Mouse (Mus musculus): ENCODE results near the gene Osbp2. TPM values are rescaled to one million over a fixed set of nuclear protein-coding genes. Genes with fewer than 3 reads are reported as not detected.

Gene Osbp2
- total RNA-seq, 2 experiments from 2014 or later, result not detected

DNA sequence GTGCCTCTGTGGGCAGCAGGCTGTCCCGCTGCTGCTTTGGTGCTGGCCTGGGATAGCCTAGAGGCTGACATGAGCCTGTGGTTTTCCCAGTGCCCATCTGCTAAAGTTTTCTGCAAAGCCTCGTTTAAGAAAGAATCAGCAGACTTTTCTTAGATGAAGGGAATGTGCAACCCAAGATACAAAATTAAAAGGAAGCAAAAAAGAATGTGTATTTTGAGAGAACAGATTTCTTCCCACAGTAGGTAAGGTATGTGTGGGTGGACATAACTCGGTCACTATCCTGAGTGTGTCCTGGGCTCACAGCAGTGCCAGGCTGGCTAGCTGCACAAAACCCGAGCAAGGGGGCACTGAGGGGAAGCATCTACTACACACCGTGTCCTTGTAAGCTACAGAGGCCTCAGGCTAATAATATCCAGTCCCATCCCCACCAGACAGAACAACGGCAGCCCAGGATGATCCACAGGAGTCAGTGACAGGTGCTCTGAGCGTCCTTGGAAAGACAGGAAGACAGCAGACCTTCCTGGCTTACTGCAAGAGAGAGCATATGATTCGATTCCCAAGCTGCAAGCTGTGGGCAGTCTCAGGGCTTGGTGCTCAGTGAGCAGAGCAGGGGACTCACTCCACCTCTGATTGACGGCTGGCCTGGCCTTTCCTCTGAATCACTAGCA lies 136.1 kb downstream of the Osbp2 start:
- no peak for ATAC-seq (replicated peaks; ENCODE audit: low FRiP score, low TSS enrichment, poor library complexity, severe bottlenecking)

DNA sequence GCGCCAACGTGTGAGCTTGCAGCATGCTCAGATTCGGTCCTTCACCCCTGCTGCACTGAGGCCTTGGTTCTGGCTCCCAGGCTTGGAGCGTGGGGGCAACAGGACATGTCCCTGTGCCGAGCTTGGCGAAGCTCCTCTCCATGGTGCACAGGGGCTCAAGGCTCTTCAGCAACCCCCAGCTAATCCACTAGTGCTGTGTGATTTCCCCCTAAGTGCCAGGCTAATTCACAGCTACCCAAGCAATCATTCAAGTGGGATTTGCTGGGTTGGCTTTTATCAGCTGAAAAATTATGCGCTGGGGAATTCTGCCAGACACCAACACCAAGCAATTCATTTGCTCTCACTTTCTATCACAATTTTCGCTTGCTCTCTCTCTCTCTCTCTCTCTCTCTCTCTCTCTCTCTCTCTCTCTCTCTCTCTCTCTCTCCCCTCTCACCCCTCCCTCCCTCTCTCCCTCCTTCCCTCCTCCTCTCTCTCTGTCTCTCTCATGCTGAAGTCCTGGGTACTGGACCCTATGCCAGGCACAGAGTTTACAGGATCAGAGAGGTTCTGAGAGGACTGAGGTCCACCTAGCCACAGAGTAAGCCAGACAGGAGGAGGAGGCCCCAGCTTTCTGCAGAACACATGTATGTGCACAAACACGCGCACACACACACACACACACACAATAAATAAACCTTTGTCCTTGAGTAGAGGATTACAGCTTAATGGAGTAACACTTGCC lies 138.2 kb downstream of the Osbp2 start:
- no peak for ATAC-seq (replicated peaks; ENCODE audit: low FRiP score, low TSS enrichment, poor library complexity, severe bottlenecking)

DNA sequence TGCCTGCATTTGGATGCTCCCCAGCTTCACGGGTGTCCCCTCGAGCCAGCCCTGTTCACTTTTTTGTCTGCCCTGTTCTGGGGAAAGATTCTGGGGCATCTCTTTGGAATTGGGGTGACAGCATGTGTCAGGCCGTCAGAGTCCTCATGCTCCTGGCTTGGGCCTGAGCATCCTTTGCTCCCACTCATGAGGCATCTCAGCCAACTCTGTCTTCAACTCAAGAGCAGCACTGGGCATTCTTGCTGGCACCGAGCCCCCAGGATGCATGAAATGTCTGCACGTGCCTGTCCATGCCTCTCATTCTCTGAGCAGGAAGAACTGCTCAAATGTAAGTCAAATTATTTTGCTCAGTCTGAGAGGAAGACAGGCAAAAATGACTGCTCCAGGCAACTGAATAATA lies 139.0 kb downstream of the Osbp2 start:
- no peak for ATAC-seq (replicated peaks; ENCODE audit: low FRiP score, low TSS enrichment, poor library complexity, severe bottlenecking)

DNA sequence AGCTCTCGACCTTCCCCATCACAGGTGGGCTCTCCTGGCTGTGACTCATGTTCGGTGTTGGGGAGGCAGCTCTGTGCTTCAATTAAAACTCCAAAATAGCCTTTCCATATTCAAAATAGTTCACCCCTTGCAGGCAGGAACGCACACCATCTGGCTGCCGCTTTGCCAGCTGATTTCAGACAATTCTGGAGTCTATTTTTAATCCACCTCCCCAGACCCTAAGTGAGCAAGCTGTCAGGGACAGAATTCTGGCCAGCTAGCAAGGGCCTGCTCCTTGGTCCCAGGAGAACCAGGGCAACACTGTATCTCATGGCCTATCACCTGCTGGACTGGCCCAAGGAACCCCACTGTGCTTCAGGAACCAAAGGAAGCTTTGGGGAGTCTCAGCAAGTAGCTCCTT lies 139.8 kb downstream of the Osbp2 start:
- ATAC-seq (replicated peaks; ENCODE audit: low FRiP score, low TSS enrichment, poor library complexity, severe bottlenecking), result no peak

DNA sequence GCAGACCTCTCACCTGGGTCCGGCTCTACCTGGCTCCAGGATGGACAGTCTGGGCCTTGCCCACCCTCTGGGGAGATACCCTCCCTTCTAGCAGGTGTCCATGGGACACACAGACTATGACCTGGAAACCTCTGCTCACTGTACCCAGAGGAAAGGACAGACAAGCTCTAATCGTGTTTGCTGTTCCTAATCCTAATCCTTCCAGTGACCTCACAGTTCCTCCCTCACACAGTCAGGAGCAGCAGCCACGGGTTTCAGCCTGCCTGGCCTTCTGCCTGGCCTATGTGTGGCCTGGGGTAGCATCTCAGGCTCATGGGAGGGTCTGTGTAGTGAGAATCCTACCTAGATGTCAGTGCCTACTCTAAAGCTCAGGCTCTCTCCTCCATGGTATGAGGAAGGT lies 140.8 kb downstream of the Osbp2 start:
- ATAC-seq (replicated peaks; ENCODE audit: low FRiP score, low TSS enrichment, poor library complexity, severe bottlenecking), result no peak

DNA sequence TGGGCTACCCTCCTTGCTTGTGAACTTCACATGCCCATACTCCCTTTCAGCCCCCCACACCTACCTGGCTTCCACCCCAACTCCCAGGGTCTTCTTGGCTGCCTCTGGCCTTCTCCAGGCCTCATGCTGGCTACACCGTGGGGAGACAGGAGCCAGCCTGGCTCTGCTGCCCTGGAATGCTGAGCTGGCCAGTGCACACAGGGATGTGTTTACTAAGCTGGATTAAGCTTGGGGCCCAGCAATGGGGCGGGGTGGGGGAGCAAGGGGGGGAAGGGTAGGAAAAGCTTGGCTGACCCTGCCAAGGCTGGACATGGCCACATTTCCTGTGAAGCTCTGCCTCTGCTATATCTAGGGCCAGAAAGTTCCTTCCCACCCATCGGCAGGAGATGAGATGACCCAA lies 141.7 kb downstream of the Osbp2 start:
- ATAC-seq (replicated peaks; ENCODE audit: low FRiP score, low TSS enrichment, poor library complexity, severe bottlenecking), result no peak

DNA sequence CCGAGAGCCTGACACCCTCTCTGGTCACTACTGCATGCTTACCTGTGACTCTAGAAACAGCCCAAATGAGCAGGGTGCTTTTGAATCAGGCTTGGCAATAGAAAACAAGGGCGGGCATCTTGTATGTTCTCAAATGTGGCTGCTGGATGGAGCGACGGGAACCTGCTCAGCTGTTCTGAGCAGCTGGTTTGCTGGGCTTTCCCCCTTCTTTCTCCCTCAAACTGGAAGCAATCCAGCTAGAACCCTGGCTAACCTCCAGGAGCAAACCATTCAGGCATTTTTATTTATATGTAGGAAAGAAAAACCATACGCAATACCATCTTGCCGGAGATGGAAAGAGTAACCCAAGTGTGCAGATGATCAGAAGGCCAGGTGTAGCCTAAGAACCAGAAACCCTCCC lies 147.0 kb downstream of the Osbp2 start:
- ATAC-seq (replicated peaks; ENCODE audit: low FRiP score, low TSS enrichment, poor library complexity, severe bottlenecking), result no peak

DNA sequence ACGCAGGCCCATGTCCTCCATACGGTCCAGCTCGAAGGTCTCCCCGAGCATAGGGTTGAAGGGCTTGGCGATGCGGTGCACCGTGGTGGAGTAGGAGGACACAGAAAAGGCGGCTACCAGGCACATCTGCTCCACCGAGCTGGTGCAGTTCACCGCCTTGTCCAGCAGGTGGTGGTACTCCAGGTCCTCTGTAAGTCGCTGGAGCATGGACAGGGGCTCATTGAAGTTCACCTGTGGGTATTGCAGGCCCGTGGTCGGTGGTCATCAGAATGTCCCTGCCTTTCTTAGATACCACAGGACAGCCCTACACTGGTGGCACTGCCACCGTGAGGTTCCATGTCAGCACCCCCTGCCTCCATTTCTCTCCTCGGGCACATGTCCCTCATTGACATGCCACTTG lies 149.2 kb downstream of the Osbp2 start:
- peak; percentile 73 for ATAC-seq (replicated peaks; ENCODE audit: low FRiP score, low TSS enrichment, poor library complexity, severe bottlenecking)

DNA sequence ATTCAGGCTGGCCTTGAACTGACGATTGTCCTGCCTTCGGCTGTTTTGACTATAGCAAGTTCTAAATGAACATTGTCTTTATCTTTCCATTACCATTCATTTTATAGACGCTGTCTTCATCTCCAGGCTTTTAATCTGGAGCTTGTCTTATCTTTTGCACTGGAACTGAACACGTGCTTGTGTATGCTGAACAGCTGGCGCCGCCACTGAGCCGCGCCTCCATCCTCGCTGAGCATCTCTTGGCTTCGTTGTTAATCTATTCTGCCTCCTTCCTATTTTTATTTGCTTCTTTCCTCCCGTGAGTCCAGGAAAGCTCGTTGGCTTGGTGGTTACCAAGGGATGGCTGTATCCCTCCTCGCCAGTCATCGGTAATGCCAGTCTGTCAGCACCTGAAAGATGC lies 153.5 kb downstream of the Osbp2 start:
- no peak for ATAC-seq (replicated peaks; ENCODE audit: low FRiP score, low TSS enrichment, poor library complexity, severe bottlenecking)

DNA sequence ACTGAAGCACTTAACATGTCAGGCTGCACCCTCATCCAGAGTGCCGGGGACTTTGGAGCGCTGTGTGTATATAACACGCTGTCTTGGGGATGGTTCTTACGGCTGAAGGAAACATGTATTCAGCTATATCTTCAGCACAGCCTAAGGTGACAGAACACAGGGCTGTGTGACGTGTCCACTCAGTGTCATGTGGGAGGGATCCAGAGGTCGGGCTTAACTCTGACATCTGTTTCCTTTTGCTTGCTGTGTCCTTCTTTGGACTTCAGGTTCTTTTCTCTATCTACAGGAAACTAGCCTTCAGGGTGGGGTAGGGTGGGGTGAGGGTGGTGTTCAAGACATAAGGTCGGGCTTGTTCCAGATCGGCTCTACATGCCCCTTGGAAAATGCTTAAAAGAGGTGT lies 156.6 kb downstream of the Osbp2 start:
- ATAC-seq (replicated peaks; ENCODE audit: low FRiP score, low TSS enrichment, poor library complexity, severe bottlenecking), result no peak

DNA sequence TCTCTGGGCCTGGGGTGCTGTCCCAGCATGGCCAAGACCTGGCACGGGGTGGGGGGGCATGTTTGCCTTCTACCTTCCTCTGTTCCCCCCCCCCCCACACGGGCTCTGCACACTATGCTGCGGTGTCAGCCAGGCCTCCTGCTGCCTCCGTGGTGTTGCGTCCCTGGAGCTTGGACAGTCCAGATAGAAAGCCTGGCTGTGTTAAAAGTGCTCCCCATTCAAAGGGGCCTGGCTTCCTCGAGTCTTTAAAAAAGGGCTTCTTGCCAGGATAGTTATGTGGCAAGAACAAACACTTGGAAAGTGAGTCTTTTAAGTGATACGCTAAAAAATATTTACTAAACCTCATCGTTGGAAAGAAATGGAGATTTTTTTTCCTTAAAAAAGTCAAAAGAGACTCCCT lies 159.3 kb downstream of the Osbp2 start:
- no peak for ATAC-seq (replicated peaks; ENCODE audit: low FRiP score, low TSS enrichment, poor library complexity, severe bottlenecking)

DNA sequence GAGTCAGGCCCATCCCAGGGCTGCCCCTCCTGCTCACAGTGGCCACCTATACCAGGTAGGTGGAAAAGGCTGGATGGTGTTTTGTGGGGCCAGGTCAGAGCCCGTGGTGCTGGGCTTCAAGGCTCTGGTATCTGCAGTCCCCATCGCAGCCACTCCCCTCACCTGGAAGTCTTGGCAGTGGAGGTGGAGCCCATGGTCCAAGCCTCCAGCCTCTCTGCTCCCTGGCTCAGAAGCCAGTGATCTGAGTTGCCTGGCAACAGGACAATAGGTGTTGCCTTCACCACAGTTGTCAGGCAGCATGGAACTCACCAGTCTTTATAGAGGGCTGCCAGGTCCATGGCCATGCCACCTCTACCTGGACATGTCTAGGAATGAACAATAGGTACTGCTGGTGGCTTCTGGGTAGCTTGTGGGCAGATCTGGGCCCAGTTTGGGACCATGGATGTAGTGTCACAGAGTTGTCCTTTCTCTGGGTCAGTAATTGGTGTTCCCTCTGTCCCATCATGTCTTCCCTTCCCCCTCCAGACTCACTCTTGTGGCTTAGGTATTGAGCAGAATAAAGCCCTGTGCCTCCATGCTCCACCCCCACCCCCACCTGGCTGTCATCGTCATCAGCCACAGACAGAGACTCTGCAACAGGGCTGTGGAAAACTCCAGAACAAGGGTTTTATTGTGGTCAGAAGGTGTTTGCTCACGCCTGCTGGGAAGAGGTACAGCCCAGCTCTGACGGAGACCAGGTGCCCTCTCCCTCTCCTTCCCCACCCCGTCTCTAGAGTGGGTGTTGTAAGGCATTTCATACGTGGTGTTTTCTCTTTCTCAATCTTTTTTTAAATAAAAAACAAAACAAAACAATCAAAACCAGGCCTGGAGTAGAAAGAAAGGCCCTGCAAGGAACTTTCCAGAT lies 160.4 kb downstream of the Osbp2 start:
- ATAC-seq (replicated peaks; ENCODE audit: low FRiP score, low TSS enrichment, poor library complexity, severe bottlenecking), result no peak

DNA sequence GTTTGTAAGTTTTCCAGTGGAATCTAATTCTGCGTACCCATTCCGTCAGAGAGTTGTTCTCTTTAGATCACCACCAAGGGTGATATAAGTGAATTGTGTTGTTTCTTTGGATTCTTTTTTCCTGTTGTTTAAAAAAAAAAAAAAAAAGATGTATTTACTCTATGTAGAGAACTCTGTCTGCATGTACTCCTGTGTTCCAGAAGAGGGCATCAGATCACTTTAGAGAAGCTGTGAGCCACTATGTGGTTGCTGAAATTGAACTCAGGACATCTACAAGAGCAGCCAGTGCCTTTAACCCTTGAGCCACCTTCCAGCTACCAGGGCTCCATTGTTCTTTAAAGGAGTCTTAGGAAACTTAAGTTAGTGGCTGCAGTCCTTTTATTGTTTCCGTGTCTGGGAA lies 166.3 kb downstream of the Osbp2 start:
- no peak for ATAC-seq (replicated peaks; ENCODE audit: low FRiP score, low TSS enrichment, poor library complexity, severe bottlenecking)

DNA sequence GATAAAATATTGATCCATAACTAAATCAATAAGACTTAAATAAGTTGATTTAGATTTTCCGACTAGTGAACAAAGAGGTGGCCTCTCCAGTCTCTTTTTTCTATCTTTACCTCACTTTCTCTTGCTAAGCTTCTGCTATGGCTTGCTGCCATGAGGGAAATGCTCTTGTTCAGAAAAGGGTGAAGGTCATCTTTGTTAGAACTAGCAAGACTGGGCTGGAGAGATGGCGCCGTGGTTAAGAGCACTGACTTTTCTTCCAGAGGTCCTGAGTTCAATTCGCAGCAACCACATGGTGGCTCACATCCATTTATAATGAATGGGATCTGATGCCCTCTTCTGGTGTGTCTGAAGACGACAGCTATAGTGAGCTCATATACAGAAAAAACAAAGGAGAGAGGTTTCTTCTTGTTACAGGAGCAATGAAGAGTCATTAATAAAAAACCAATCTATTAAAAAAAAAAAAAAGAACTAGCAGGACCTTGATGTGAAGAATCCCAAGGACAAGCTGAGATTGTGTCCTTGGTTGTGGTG lies 167.6 kb downstream of the Osbp2 start:
- no peak for ATAC-seq (replicated peaks; ENCODE audit: low FRiP score, low TSS enrichment, poor library complexity, severe bottlenecking)

DNA sequence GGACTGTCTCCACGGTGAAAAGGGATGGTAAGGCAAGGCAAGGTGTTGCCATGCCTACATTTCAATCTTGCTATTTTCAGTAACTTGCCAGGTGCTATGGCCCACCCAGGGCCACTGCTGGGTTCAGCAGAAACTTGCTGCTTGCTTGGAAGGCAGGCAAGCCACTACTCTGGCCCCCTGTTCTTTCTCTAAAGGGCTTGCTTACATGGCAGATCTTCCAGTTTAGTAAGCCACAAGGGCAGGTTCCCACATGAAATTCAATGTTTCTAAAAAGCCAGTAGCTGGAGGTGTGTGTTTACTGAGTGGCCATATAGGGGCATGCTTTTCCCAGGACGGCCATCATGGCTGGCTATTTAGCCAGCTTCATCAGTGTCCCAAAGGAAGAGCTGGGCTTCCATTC lies 172.0 kb downstream of the Osbp2 start:
- no peak for ATAC-seq (replicated peaks; ENCODE audit: low FRiP score, low TSS enrichment, poor library complexity, severe bottlenecking)

DNA sequence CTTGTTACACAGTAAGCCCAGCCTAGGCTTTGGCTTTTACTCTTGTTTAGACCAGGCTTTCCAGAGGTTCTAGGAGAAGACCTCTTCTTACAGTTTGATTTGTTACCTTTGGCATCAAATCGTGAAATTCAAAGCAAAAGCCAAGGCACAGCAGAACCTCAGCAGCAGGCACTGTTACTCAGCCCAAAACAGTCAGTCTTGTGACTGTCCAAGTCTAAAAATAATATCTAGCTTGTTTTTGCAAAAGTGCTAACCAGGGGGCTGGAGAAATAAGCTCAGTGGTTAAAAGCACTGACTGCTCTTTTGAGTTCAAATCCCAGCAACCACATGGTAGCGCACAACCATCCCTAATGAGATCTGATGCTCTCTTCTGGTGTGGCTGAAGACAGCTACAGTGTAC lies 176.8 kb downstream of the Osbp2 start:
- no peak for ATAC-seq (replicated peaks; ENCODE audit: low FRiP score, low TSS enrichment, poor library complexity, severe bottlenecking)

DNA sequence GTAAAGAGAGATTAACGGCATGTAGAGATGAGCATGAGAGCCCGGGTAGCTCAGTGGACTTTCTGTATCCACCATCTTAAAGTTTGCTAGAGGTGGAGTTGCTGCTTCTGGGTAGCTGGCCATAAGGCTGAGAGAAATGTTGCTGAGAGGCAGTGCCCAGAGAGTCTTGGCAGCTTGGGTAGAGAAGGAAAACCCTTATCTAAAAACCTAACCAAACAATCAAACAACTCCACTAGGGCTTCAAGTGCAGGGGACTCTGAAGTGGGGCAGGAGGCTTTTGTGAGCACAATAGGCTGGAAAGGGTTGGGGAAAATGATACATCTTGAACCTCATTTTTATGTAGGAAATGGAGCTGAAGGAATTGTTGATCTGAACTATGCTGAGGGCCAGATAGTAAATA lies 177.4 kb downstream of the Osbp2 start:
- ATAC-seq (replicated peaks; ENCODE audit: low FRiP score, low TSS enrichment, poor library complexity, severe bottlenecking), result no peak

DNA sequence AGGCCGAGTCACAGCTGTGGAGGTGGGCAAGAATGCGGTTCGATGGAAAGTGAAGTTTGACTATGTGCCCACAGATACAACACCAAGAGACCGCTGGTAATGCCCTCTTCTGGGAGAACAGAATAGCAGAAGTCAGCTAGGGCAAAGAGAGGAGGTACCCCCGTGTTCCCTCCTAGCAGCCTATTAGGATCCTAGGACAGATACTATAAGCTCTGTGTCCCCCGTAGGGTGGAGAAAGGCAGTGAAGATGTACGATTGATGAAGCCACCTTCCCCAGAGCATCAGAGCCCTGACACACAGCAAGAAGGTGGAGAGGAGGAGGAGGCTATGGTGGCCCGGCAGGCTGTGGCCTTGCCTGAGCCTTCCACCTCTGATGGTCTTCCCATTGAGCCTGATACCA lies 178.3 kb downstream of the Osbp2 start:
- ATAC-seq (replicated peaks; ENCODE audit: low FRiP score, low TSS enrichment, poor library complexity, severe bottlenecking), result no peak

DNA sequence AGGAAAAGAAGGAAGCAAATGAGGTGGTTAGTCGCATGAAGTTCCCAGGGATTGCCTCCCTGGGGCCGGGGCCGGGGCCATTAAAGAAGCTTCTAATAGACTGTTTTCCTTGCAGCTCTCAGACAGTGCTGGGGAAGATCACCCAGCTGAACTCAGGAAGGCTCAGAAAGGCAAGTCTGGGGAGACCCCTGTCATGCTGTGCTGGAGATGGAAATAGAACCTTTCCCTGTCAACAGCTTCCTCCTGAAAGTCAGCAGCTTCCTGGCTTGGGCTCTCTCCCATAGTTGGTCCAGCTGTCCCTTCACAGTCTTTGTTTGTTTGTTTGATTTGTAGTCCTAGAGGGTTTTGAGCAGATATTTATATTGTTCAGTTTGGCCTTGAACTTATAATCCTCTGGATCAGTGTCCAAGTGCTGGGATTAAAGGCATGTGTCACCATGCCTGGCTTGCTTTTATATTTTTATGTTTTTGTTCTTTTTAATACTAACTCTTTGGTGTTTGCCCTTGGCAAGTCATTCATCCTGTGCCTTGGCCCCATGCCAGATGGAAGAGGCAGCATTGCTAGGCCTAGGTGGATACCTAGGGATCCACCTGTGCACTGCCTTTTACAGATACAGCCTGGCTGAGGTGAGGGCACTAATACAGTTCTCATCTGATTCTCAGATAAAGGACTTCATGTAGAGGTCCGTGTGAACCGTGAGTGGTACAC lies 178.8 kb downstream of the Osbp2 start:
- no peak for ATAC-seq (replicated peaks; ENCODE audit: low FRiP score, low TSS enrichment, poor library complexity, severe bottlenecking)

DNA sequence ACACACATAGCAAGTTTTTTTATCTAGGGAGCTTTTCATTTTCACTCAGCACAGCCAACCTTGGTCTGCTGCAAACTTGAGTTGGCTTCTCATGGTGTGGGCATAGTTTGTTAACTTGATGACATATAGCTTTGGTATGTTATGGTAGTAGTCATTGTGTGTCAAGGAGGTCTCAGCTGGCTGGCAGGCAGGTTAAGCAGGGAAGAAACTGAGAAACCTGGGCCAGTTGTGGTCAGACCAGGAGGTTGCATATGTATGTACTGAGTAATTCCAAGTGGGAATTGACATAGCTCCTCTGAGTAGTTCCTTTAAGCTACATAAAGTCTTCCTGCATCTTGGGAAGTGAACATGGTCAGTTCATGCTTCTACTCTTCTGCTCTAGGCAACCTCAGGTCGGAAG lies 179.5 kb downstream of the Osbp2 start:
- ATAC-seq (replicated peaks; ENCODE audit: low FRiP score, low TSS enrichment, poor library complexity, severe bottlenecking), result no peak

Data from megakaryocyte-erythroid progenitor cell, adult 5-6 weeks (primary cell).